Mouse (Mus musculus): ENCODE measurements around the gene Igfbp2. TPM values are rescaled to one million over a fixed set of nuclear protein-coding genes. Genes with fewer than 3 reads are reported as not detected.

Gene Igfbp2
- total RNA-seq, 2 experiments from 2014 or later, result 71.2 to 74.0 TPM

- intact Hi-C loops (cut with DNase I), result loop anchor here (5.0 to 10.0 kb wide), 2 partner anchors 223 to 551 kb away; partner anchors contain the start of gene Xrcc5
- no peak for TF ChIP-seq CTCF (IDR thresholded peaks at IDR 0.05)
- H3K27ac ChIP-seq, result no peak overlapping the region
These were observed 34.0 kb downstream of the Igfbp2 start for GRCm38 (mm10) chr1:72858286-72858685.

GRCm38 (mm10) chr1:72858874-72859273 is 34.6 kb downstream of the Igfbp2 start:
- no peak for DNase-seq (ENCODE audit: extremely low spot score in 1 of 2, low spot score in 2 of 2)
- H3K27ac ChIP-seq, result no peak overlapping the region
- TF ChIP-seq CTCF (IDR thresholded peaks at IDR 0.05), result no peak
- intact Hi-C loops (cut with DNase I), result loop anchor here (5.0 to 10.0 kb wide), 2 partner anchors 224 to 552 kb away; partner anchors contain the start of gene Xrcc5
- no peak overlapping the region for H3K4me3 ChIP-seq

More at GRCm38 (mm10) chr1:72858286-72858685, 34.0 kb downstream of the Igfbp2 start:
- DNase-seq (ENCODE audit: extremely low spot score in 1 of 2, low spot score in 2 of 2), result no peak
- H3K4me3 ChIP-seq, result no peak overlapping the region

DNA sequence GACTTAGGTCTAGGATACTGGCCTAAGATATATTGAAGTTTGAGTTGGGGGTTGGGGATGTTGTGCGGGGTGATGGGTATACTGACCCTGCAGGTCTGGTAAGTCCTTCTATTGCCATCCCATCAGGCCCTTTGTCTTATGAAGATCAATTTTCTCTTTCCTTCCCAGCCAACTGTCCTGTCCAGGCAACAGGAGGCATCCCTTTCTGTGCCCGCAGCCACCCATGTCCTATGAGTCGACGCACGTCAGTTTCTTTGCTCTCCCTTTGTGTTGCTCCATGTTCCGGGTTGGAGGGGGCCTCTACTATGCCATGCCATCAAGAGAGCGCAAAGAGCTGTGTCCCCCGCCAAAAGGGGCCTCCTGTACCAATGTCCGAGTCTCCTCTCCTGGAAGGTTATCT is 35.7 kb downstream of the Igfbp2 start:
- TF ChIP-seq CTCF (IDR thresholded peaks at IDR 0.05), result no peak
- no peak overlapping the region for H3K4me3 ChIP-seq
- no peak overlapping the region for H3K27ac ChIP-seq
- no peak for DNase-seq (ENCODE audit: extremely low spot score in 1 of 2, low spot score in 2 of 2)
- intact Hi-C loops (cut with DNase I), result loop anchor here (5.0 to 10.0 kb wide), 2 partner anchors 225 to 553 kb away; partner anchors contain the start of gene Xrcc5

- DNase-seq (ENCODE audit: extremely low spot score in 1 of 2, low spot score in 2 of 2), result no peak
- intact Hi-C loops (cut with DNase I), result no loop called here
- TF ChIP-seq CTCF (IDR thresholded peaks at IDR 0.05), result no peak
- Histone ChIP-seq H3K27ac (no peak overlapping the region), H3K4me3 (no peak overlapping the region)
These were observed 36.2 kb downstream of the Igfbp2 start for GRCm38 (mm10) chr1:72860502-72860901.

GRCm38 (mm10) chr1:72861702-72862101 is 37.4 kb downstream of the Igfbp2 start:
- no peak for TF ChIP-seq CTCF (IDR thresholded peaks at IDR 0.05)
- no peak for DNase-seq (ENCODE audit: extremely low spot score in 1 of 2, low spot score in 2 of 2)
- no peak overlapping the region for H3K4me3 ChIP-seq
- intact Hi-C loops (cut with DNase I), result no loop called here
- H3K27ac ChIP-seq, result no peak overlapping the region

GRCm38 (mm10) chr1:72862248-72862647 is 37.9 kb downstream of the Igfbp2 start:
- TF ChIP-seq CTCF (IDR thresholded peaks at IDR 0.05), result no peak
- DNase-seq (ENCODE audit: extremely low spot score in 1 of 2, low spot score in 2 of 2), result no peak
- H3K4me3 ChIP-seq, result no peak overlapping the region
- intact Hi-C loops (cut with DNase I), result no loop called here
- H3K27ac ChIP-seq, result no peak overlapping the region

GRCm38 (mm10) chr1:72863692-72864091 is 39.4 kb downstream of the Igfbp2 start:
- H3K4me3 ChIP-seq, result no peak overlapping the region
- no peak for DNase-seq (ENCODE audit: extremely low spot score in 1 of 2, low spot score in 2 of 2)
- no peak for TF ChIP-seq CTCF (IDR thresholded peaks at IDR 0.05)
- no peak overlapping the region for H3K27ac ChIP-seq
- intact Hi-C loops (cut with DNase I), result no loop called here

DNA sequence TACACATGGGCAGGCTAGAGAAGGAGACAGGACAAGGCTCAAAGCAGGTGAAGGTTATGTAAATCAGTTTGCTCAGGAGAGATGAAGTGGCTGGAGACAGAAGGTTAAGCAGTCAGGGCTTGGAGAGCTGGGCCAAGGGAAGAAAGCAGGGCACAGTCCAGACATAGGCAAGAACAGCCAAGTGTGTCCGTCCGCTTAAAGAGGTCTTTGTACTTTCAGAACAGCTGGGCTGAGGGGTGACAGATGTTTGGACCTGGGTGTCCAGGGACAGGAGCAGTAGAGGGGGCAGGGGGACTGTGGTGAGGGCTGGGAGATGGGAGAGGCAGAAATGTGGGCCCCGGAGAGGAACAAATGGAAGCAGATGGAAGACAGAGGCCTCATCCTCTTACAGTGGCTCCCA is 40.0 kb downstream of the Igfbp2 start:
- no peak for DNase-seq (ENCODE audit: extremely low spot score in 1 of 2, low spot score in 2 of 2)
- no peak for TF ChIP-seq CTCF (IDR thresholded peaks at IDR 0.05)
- Histone ChIP-seq H3K4me3 (no peak overlapping the region), H3K27ac (no peak overlapping the region)
- intact Hi-C loops (cut with DNase I), result no loop called here

DNA sequence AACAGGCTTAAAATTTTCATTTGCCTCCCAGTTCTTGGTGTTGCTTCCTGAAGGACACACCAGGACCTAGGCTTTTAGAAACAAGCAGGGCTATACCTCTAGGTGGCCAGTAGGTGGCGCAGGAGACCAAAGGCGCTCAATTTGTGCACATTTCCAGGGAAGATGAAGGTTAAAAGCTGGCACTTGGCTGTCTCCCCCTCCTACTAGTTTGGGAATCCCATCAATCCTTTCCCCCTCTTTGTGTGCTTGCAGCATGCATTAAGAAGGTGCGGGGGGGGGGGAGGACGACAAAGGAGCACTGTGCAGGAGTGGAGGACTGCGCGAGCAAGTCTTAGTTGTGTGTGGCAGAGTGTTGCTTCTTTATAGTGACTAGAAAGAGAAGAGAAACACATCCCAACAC is 41.6 kb downstream of the Igfbp2 start:
- Histone ChIP-seq H3K4me3 (no peak overlapping the region), H3K27ac (no peak overlapping the region)
- intact Hi-C loops (cut with DNase I), result loop anchor here (1.0 kb wide), 2 partner anchors 752 to 960 kb away; no protein-coding TSS in a partner anchor
- TF ChIP-seq CTCF (IDR thresholded peaks at IDR 0.05), result peak; percentile 94
- peak; percentile 77 to 85 for DNase-seq (ENCODE audit: extremely low spot score in 1 of 2, low spot score in 2 of 2)

GRCm38 (mm10) chr1:72866417-72866816 is 42.1 kb downstream of the Igfbp2 start:
- TF ChIP-seq CTCF (IDR thresholded peaks at IDR 0.05), result no peak
- intact Hi-C loops (cut with DNase I), result no loop called here

DNA sequence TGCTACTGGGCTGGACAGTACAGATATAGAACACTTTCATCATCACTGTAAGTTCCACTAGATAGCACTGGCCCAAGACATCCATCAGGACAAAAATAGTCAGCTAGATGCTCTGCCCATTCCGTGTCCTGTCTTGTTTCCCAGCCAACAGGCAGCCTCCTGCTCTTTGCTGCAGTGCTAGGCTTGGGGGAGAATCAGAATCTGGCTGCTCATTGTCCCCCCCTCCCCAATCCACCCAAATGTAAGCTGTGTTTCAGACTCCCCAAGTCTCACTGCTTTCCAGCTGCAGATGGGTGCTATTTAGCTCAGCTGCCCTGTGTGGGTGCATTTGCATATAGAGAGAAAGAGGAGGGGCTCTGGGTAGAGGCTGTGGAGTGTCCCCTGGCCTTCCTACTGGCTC is 43.0 kb downstream of the Igfbp2 start:
- no peak for TF ChIP-seq CTCF (IDR thresholded peaks at IDR 0.05)
- intact Hi-C loops (cut with DNase I), result no loop called here
- no peak for DNase-seq (ENCODE audit: extremely low spot score in 1 of 2, low spot score in 2 of 2)
- H3K27ac ChIP-seq, result no peak overlapping the region
- no peak overlapping the region for H3K4me3 ChIP-seq

More at GRCm38 (mm10) chr1:72866417-72866816, 42.1 kb downstream of the Igfbp2 start:
- Histone ChIP-seq H3K4me3 (no peak overlapping the region), H3K27ac (no peak overlapping the region)
- DNase-seq (ENCODE audit: extremely low spot score in 1 of 2, low spot score in 2 of 2), result no peak

DNA sequence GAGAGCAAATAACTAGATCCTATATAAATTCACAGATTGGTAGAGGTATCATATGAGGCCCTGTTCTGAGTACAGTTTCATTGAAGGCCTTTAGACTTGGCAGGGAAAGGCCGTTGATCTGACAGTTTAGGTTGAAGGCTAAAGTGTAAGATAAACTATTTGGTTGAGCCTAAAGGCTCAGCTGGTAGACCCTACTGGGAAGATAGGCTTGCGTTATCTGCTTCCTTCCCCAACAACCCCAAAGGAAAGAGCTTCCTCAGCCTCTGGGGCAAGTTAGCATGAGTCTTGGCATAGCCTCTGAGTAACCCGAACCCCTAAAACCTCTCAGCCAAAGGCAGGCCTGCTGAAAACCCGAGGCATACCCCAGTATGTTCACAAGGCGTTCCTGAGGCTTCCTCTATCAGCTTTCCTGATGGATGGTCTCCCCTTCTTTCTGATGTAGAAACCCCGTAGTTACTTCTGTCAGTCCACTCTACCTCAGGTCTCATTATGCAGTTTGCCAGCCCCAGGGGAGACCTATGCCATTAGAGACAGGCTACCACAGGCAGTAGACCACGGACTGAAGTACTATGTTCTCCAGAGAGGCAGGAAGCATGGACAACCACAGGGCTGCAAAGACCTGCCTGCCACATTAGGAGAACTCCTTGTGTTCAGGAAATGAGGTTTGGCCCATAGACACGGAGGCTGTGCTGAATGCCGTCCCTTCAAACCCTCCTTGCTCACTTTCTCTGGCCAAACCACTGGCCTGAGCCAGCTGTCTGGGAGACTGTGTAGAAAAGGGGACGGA is 44.3 kb downstream of the Igfbp2 start:
- intact Hi-C loops (cut with DNase I), result no loop called here
- Histone ChIP-seq H3K27ac (no peak overlapping the region), H3K4me3 (no peak overlapping the region)
- TF ChIP-seq CTCF (IDR thresholded peaks at IDR 0.05), result no peak
- DNase-seq (ENCODE audit: extremely low spot score in 1 of 2, low spot score in 2 of 2), result no peak

DNA sequence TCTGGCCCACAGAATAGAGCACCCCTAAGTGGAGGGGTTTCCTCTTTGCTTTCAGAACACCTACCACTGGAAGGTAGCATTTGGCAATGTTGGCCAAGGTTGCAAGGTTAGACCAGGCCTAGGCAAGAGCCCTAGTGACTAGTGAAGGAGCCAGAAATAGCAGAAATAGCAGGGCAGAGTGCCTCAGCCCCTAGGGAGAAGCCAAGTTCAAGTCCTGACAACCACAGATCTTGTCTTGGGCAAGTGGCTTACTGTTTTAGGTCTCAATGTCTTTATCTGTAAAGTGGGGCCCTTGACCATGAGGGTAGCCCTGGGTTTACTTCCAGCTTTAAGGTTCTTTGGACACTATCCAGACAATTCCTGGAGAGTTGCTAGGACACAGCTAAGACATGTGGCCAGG is 45.0 kb downstream of the Igfbp2 start:
- no peak for TF ChIP-seq CTCF (IDR thresholded peaks at IDR 0.05)
- DNase-seq (ENCODE audit: extremely low spot score in 1 of 2, low spot score in 2 of 2), result no peak
- Histone ChIP-seq H3K4me3 (no peak overlapping the region), H3K27ac (no peak overlapping the region)
- intact Hi-C loops (cut with DNase I), result no loop called here
